Mouse (Mus musculus) retina, postnatal 1 day (tissue): Measurements from ENCODE around the gene Gm45711.
"Not testable (repeated sequence)": the region's sequence is repeated elsewhere in the genome, so short reads cannot be mapped to it uniquely, and the experiment has no call there.

Experiments
- DNase-seq: peaks from one replicate; pipeline ENCODE4 v3.0.0-alpha.2; 2012

Gene Gm45711

GRCm38 (mm10) chr8:104309441-104310155 lies at the start of gene Gm45711, which contains the start of gene Cmtm1:
Gm45711 (minus strand) TSS chr8:104310081.
Cmtm1 (minus strand) TSS chr8:104310145.
- DNase-seq = not testable (repeated sequence)

GRCm38 (mm10) chr8:104358637-104359036 lies 48.8 kb upstream of the Gm45711 start:
- DNase-seq = peak; percentile 72

GRCm38 (mm10) chr8:104354504-104354903 lies 44.6 kb upstream of the Gm45711 start:
- no peak for DNase-seq

GRCm38 (mm10) chr8:104353186-104353585 lies 43.3 kb upstream of the Gm45711 start:
- DNase-seq = no peak

GRCm38 (mm10) chr8:104350047-104350446 lies 40.2 kb upstream of the Gm45711 start:
- no peak for DNase-seq

GRCm38 (mm10) chr8:104348971-104349370 lies 39.1 kb upstream of the Gm45711 start:
- DNase-seq = no peak

- DNase-seq = no peak
Measured at GRCm38 (mm10) chr8:104346706-104347105, 36.8 kb upstream of the Gm45711 start.

GRCm38 (mm10) chr8:104344622-104345021 lies 34.7 kb upstream of the Gm45711 start:
- DNase-seq = no peak

GRCm38 (mm10) chr8:104343957-104344356 lies 34.1 kb upstream of the Gm45711 start:
- DNase-seq = peak; percentile 90

- DNase-seq = no peak
Measured at GRCm38 (mm10) chr8:104342426-104342825, 32.5 kb upstream of the Gm45711 start.

- no peak for DNase-seq
Measured at GRCm38 (mm10) chr8:104341678-104342077, 31.8 kb upstream of the Gm45711 start.

- DNase-seq = peak; percentile 93
Measured at GRCm38 (mm10) chr8:104341106-104341561, 31.3 kb upstream of the Gm45711 start.

- peak; percentile 83 for DNase-seq
Measured at GRCm38 (mm10) chr8:104340233-104341105, 30.6 kb upstream of the Gm45711 start.

- peak; percentile 24 for DNase-seq
Measured at GRCm38 (mm10) chr8:104339983-104340232, 30.0 kb upstream of the Gm45711 start.

GRCm38 (mm10) chr8:104339229-104339982 lies 29.5 kb upstream of the Gm45711 start, which contains the start of gene Cmtm3:
Cmtm3 (plus strand) TSS chr8:104339410.
- DNase-seq = peak; percentile 34

GRCm38 (mm10) chr8:104337890-104338289 lies 28.0 kb upstream of the Gm45711 start:
- peak; percentile 26 for DNase-seq

GRCm38 (mm10) chr8:104336806-104337205 lies 26.9 kb upstream of the Gm45711 start:
- DNase-seq = no peak

GRCm38 (mm10) chr8:104334196-104334595 lies 24.3 kb upstream of the Gm45711 start:
- DNase-seq = no peak

GRCm38 (mm10) chr8:104333786-104334185 lies 23.9 kb upstream of the Gm45711 start:
- DNase-seq = no peak

- DNase-seq = no peak
Measured at GRCm38 (mm10) chr8:104332665-104333631, 23.1 kb upstream of the Gm45711 start.

- DNase-seq = not testable (repeated sequence)
Measured at GRCm38 (mm10) chr8:104321930-104322329, 12.0 kb upstream of the Gm45711 start, which contains the start of gene Cmtm2b. Cmtm2b (plus strand) TSS chr8:104322230.

- DNase-seq = not testable (repeated sequence)
Measured at GRCm38 (mm10) chr8:104321267-104321666, 11.4 kb upstream of the Gm45711 start, which contains the start of gene Gm11020. Gm11020 (plus strand) TSS chr8:104321567.
